Mouse (Mus musculus) myocyte (in vitro differentiated cells): ENCODE results near the gene F11r. TPM values are rescaled to one million over a fixed set of nuclear protein-coding genes. Genes with fewer than 3 reads are reported as not detected.
A peak's percentile ranks its signal among the peaks of the same experiment; 100 is the strongest.

Experiments used
- H3K27me3 ChIP-seq: one replicate; pipeline ENCODE4 v1.6.1; 2011; ENCODE audit not compliant: control insufficient read depth, insufficient read depth, insufficient read length
- H3K36me3 ChIP-seq: one replicate; pipeline ENCODE4 v1.6.1; 2011; ENCODE audit not compliant: control insufficient read depth, insufficient read depth
- H3K4me2 ChIP-seq: one replicate; pipeline ENCODE4 v1.6.1; 2011; ENCODE audit warnings: low read depth, control low read depth
- H3K4me3 ChIP-seq: one replicate; pipeline ENCODE4 v1.5.1; 2011; ENCODE audit warnings: mild to moderate bottlenecking, control low read depth, moderate library complexity
- H3K79me2 ChIP-seq: one replicate; pipeline ENCODE4 v1.6.1; 2011; ENCODE audit not compliant: control insufficient read depth, insufficient read depth
- H3ac ChIP-seq: one replicate; pipeline ENCODE4 v1.6.1; 2011; ENCODE audit not compliant: control insufficient read depth, insufficient read length
- CEBPB ChIP-seq: IDR thresholded peaks from 2 replicates; pipeline ENCODE4 v1.6.1; 2011; ENCODE audit warnings: mild to moderate bottlenecking, moderate library complexity; ENCODE audit not compliant: poor library complexity, insufficient read depth, severe bottlenecking
- E2F4 ChIP-seq: IDR thresholded peaks from one replicate; pipeline ENCODE4 v1.6.1; 2011; ENCODE audit warnings: mild to moderate bottlenecking, control low read depth, moderate library complexity; ENCODE audit not compliant: insufficient read depth
- MAX ChIP-seq: IDR thresholded peaks from one replicate; pipeline ENCODE4 v1.6.1; 2011; ENCODE audit warnings: low read depth, mild to moderate bottlenecking, control low read depth
- MYOD1 ChIP-seq, 3 experiments: IDR thresholded peaks; one replicate each; pipeline ENCODE4 v1.6.1; 2011; ENCODE audit warnings: control low read depth in 2 of 3, low read depth in 2 of 3, mild to moderate bottlenecking in 2 of 3, moderate library complexity in 1 of 3; ENCODE audit not compliant: insufficient read length in 2 of 3, control insufficient read depth in 1 of 3
- MYOG ChIP-seq, 3 experiments: IDR thresholded peaks; one replicate each; pipeline ENCODE4 v1.6.1; 2011; ENCODE audit warnings: control low read depth in 2 of 3, low read depth in 2 of 3, mild to moderate bottlenecking in 2 of 3; ENCODE audit not compliant: insufficient read length in 2 of 3, control insufficient read depth in 1 of 3, insufficient read depth in 1 of 3
- POLR2A ChIP-seq: IDR thresholded peaks from one replicate; pipeline ENCODE4 v1.6.1; 2011; ENCODE audit warnings: low read depth, mild to moderate bottlenecking, control low read depth, moderate library complexity; ENCODE audit not compliant: insufficient read length
- POLR2AphosphoS2 ChIP-seq: IDR thresholded peaks from one replicate; pipeline ENCODE4 v1.6.1; 2011; ENCODE audit warnings: low read depth, control low read depth; ENCODE audit not compliant: insufficient read length
- REST ChIP-seq: IDR thresholded peaks from one replicate; pipeline ENCODE4 v1.6.1; 2011; ENCODE audit warnings: mild to moderate bottlenecking, control low read depth, moderate library complexity; ENCODE audit not compliant: insufficient read depth, insufficient read length
- SRF ChIP-seq: IDR thresholded peaks from one replicate; pipeline ENCODE4 v1.6.1; 2011; ENCODE audit warnings: low read depth; ENCODE audit not compliant: control insufficient read depth, insufficient read length
- TCF12 ChIP-seq: IDR thresholded peaks from one replicate; pipeline ENCODE4 v1.6.1; 2011; ENCODE audit warnings: mild to moderate bottlenecking, control low read depth; ENCODE audit not compliant: poor library complexity, insufficient read depth, severe bottlenecking
- TCF3 ChIP-seq: IDR thresholded peaks from one replicate; pipeline ENCODE4 v1.6.1; 2011; ENCODE audit warnings: low read depth, control low read depth; ENCODE audit not compliant: insufficient read length
- USF1 ChIP-seq: IDR thresholded peaks from one replicate; pipeline ENCODE4 v1.6.1; 2011; ENCODE audit warnings: low read depth, mild to moderate bottlenecking, control low read depth, moderate library complexity
- polyA plus RNA-seq: library from polyadenylated mRNA; unstranded; fragments of >200 nt; fragmentation: generic; extraction: Trizol; gene quantifications from one replicate; pipeline ENCODE4 v1.2.1, GENCODE M21; 2012; ENCODE audit warnings: missing spikeins

Gene F11r
- polyA plus RNA-seq, 1 experiment: 24.2 TPM

- Histone ChIP-seq H3K79me2 (peaks cover 3% of the 10 kb centered on the region), H3K27me3 (no peaks in the 10 kb centered on the region), H3ac (no peak overlapping the region), H3K36me3 (no peaks in the 10 kb centered on the region), H3K4me2 (peak overlapping the region; percentile 65), H3K4me3 (no peak overlapping the region)
- TF ChIP-seq USF1: no peak
- no peak for TF ChIP-seq POLR2A
- TF ChIP-seq TCF3: no peak
- TF ChIP-seq MYOD1 (IDR thresholded peaks at IDR 0.05; ENCODE audit: control insufficient read depth in 1 of 3, insufficient read length in 2 of 3, low read depth in 2 of 3): no peak
- TF ChIP-seq CEBPB: no peak
- TF ChIP-seq POLR2AphosphoS2: no peak
- no peak for TF ChIP-seq E2F4
- TF ChIP-seq MAX: no peak
- no peak for TF ChIP-seq TCF12
- no peak for TF ChIP-seq SRF
- TF ChIP-seq REST: no peak
- no peak for TF ChIP-seq MYOG (IDR thresholded peaks at IDR 0.05; ENCODE audit: control insufficient read depth in 1 of 3, insufficient read depth in 1 of 3, insufficient read length in 2 of 3, low read depth in 2 of 3)
Observed at GRCm38 (mm10) chr1:171501016-171501610, 63.8 kb downstream of the F11r start.

DNA sequence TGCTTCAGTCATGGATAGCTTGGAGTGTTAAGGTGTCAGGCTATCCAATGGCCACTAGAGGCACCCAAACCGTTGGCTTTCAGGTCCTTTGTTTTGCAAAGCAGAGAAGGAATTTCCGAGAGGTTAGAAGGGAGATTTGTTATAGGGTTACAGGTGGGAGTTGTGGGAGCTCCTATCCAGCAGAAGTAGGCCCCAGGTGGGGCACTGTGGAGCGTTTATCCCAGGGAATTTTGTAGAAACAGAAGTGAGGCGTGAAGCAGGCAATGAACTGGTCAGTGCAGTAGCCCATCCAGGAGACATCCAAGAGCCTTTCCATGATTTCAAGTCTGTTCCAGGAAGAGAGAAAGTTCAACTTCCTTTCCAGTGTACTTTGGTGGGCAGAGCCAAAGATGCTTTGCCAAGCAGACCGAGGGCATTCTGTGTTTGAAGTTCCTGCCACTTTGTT lies 64.3 kb downstream of the F11r start:
- H3K27me3 ChIP-seq: no peaks in the 10 kb centered on the region
- no peak overlapping the region for H3ac ChIP-seq
- H3K4me3 ChIP-seq: no peak overlapping the region
- TF ChIP-seq SRF: no peak
- H3K4me2 ChIP-seq: peak overlapping the region; percentile 65
- H3K36me3 ChIP-seq: no peaks in the 10 kb centered on the region
- H3K79me2 ChIP-seq: peaks cover 3% of the 10 kb centered on the region

GRCm38 (mm10) chr1:171502388-171503249 lies 65.3 kb downstream of the F11r start:
- peak overlapping the region; percentile 77 for H3K4me2 ChIP-seq
- no peaks in the 10 kb centered on the region for H3K27me3 ChIP-seq
- H3K4me3 ChIP-seq: peak overlapping the region; percentile 66
- H3ac ChIP-seq: no peak overlapping the region
- H3K79me2 ChIP-seq: peaks cover 3% of the 10 kb centered on the region
- TF ChIP-seq E2F4 (no peak), MYOD1 (IDR thresholded peaks at IDR 0.05; ENCODE audit: control insufficient read depth in 1 of 3, insufficient read length in 2 of 3, low read depth in 2 of 3) (no peak), MAX (no peak), CEBPB (peak; percentile 46; the same call in 1 of the 2 replicates)
- no peaks in the 10 kb centered on the region for H3K36me3 ChIP-seq

- TF ChIP-seq REST (no peak), USF1 (peak; percentile 25), MYOG (IDR thresholded peaks at IDR 0.05; ENCODE audit: control insufficient read depth in 1 of 3, insufficient read depth in 1 of 3, insufficient read length in 2 of 3, low read depth in 2 of 3) (peak in 1 of 3 experiments; percentile 40), SRF (peak; percentile 21), TCF3 (no peak), MAX (no peak), E2F4 (no peak), POLR2A (no peak), POLR2AphosphoS2 (no peak), MYOD1 (IDR thresholded peaks at IDR 0.05; ENCODE audit: control insufficient read depth in 1 of 3, insufficient read length in 2 of 3, low read depth in 2 of 3) (no peak), TCF12 (no peak), CEBPB (no peak)
- Histone ChIP-seq H3ac (peak within 1 kb of the TSS; percentile 17), H3K79me2 (peaks cover 3% of the 10 kb centered on the region), H3K27me3 (no peaks in the 10 kb centered on the region), H3K4me3 (peak within 1 kb of the TSS; percentile 66), H3K4me2 (peak within 1 kb of the TSS; percentile 77), H3K36me3 (no peaks in the 10 kb centered on the region)
Observed at GRCm38 (mm10) chr1:171503250-171503591, 65.9 kb downstream of the F11r start, which contains the start of gene Alyref2. TSS of gene Alyref2 (plus strand) at chr1:171503478.

DNA sequence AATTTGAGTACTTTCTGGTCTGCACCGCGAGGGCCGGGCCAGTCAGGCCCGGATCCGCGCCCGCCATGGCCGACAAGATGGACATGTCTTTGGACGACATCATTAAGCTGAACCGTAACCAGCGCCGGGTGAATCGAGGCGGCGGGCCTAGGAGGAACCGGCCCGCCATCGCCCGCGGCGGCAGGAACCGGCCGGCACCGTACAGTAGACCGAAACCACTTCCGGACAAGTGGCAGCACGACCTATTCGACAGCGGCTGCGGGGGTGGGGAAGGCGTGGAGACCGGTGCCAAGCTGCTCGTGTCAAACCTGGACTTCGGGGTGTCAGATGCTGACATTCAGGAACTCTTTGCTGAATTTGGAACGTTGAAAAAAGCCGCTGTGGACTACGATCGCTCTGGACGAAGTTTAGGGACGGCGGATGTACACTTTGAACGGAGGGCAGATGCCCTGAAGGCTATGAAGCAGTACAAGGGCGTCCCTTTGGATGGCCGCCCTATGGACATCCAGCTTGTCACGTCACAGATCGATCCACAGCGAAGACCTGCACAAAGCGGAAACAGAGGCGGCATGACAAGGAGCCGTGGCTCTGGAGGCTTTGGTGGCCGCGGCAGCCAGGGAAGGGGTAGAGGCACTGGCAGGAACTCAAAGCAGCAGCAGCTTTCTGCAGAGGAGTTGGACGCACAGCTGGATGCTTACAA lies 66.4 kb downstream of the F11r start:
- Histone ChIP-seq H3K36me3 (no peaks in the 10 kb centered on the region), H3K4me3 (peak overlapping the region; percentile 66), H3K27me3 (no peaks in the 10 kb centered on the region), H3ac (peak overlapping the region; percentile 17), H3K4me2 (peak overlapping the region; percentile 77), H3K79me2 (peaks cover 3% of the 10 kb centered on the region)
- TF ChIP-seq MAX: no peak
- no peak for TF ChIP-seq USF1
- no peak for TF ChIP-seq TCF12
- no peak for TF ChIP-seq TCF3
- peak; percentile 44 for TF ChIP-seq POLR2A
- peak in 1 of 3 experiments; percentile 74 for TF ChIP-seq MYOD1 (IDR thresholded peaks at IDR 0.05; ENCODE audit: control insufficient read depth in 1 of 3, insufficient read length in 2 of 3, low read depth in 2 of 3)
- peak in 1 of 3 experiments; percentile 75 for TF ChIP-seq MYOG (IDR thresholded peaks at IDR 0.05; ENCODE audit: control insufficient read depth in 1 of 3, insufficient read depth in 1 of 3, insufficient read length in 2 of 3, low read depth in 2 of 3)
- no peak for TF ChIP-seq REST
- no peak for TF ChIP-seq POLR2AphosphoS2
- TF ChIP-seq SRF: no peak
